Mouse (Mus musculus): ENCODE results near the gene Pex5l. TPM values are rescaled to one million over a fixed set of nuclear protein-coding genes. Genes with fewer than 3 reads are reported as not detected.

The Pex5l gene
- polyA plus RNA-seq, 1 experiment: 0.92 TPM

- no peak for DNase-seq (ENCODE audit: low read depth)
Observed at GRCm38 (mm10) chr3:33063590-33063989, 79.5 kb downstream of the Pex5l start.

GRCm38 (mm10) chr3:33061428-33061827 lies 81.6 kb downstream of the Pex5l start:
- DNase-seq (ENCODE audit: low read depth): no peak

- DNase-seq (ENCODE audit: low read depth): no peak
Observed at GRCm38 (mm10) chr3:33061016-33061415, 82.0 kb downstream of the Pex5l start.

GRCm38 (mm10) chr3:33060343-33060937 lies 82.6 kb downstream of the Pex5l start:
- no peak for DNase-seq (ENCODE audit: low read depth)

- no peak for DNase-seq (ENCODE audit: low read depth)
Observed at GRCm38 (mm10) chr3:33048304-33048703, 94.7 kb downstream of the Pex5l start.

GRCm38 (mm10) chr3:33044799-33045106 lies 98.3 kb downstream of the Pex5l start:
- no peak for DNase-seq (ENCODE audit: low read depth)

- DNase-seq (ENCODE audit: low read depth): no peak
Observed at GRCm38 (mm10) chr3:33043896-33044798, 98.9 kb downstream of the Pex5l start.

GRCm38 (mm10) chr3:33024566-33024965 lies 118.5 kb downstream of the Pex5l start:
- DNase-seq (ENCODE audit: low read depth): no peak

GRCm38 (mm10) chr3:33003901-33004300 lies 139.1 kb downstream of the Pex5l start:
- no peak for DNase-seq (ENCODE audit: low read depth)

- no peak for DNase-seq (ENCODE audit: low read depth)
Observed at GRCm38 (mm10) chr3:33001769-33002168, 141.3 kb downstream of the Pex5l start.

- no peak for DNase-seq (ENCODE audit: low read depth)
Observed at GRCm38 (mm10) chr3:33000383-33001015, 142.5 kb downstream of the Pex5l start.

GRCm38 (mm10) chr3:32991713-32992575 lies 151.1 kb downstream of the Pex5l start:
- DNase-seq (ENCODE audit: low read depth): no peak

- DNase-seq (ENCODE audit: low read depth): no peak
Observed at GRCm38 (mm10) chr3:32987806-32988205, 155.2 kb downstream of the Pex5l start.

GRCm38 (mm10) chr3:32985141-32985540 lies 157.9 kb downstream of the Pex5l start:
- DNase-seq (ENCODE audit: low read depth): no peak

GRCm38 (mm10) chr3:32979981-32980380 lies 163.1 kb downstream of the Pex5l start:
- no peak for DNase-seq (ENCODE audit: low read depth)

- no peak for DNase-seq (ENCODE audit: low read depth)
Observed at GRCm38 (mm10) chr3:32979238-32979637, 163.8 kb downstream of the Pex5l start.

- DNase-seq (ENCODE audit: low read depth): no peak
Observed at GRCm38 (mm10) chr3:32970257-32970656, 172.8 kb downstream of the Pex5l start.

- no peak for DNase-seq (ENCODE audit: low read depth)
Observed at GRCm38 (mm10) chr3:32968671-32969425, 174.2 kb downstream of the Pex5l start.

- no peak for DNase-seq (ENCODE audit: low read depth)
Observed at GRCm38 (mm10) chr3:32965528-32965927, 177.5 kb downstream of the Pex5l start.

- no peak for DNase-seq (ENCODE audit: low read depth)
Observed at GRCm38 (mm10) chr3:32961494-32961893, 181.6 kb downstream of the Pex5l start.

- DNase-seq (ENCODE audit: low read depth): no peak
Observed at GRCm38 (mm10) chr3:32951382-32951781, 191.7 kb downstream of the Pex5l start.
